Mouse (Mus musculus): ENCODE data around the gene Robo2.
"Not testable (repeated sequence)": the region's sequence is repeated elsewhere in the genome, so short reads cannot be mapped to it uniquely, and the experiment has no call there.

The Robo2 gene

GRCm38 (mm10) chr16:74061951-74062350 is 349.7 kb downstream of the Robo2 start:
- H3K4me3 ChIP-seq (replicated peaks; ENCODE audit: low read length) = no peak overlapping the region
- H3K36me3 ChIP-seq (ENCODE audit: insufficient read depth, low read length) = no peaks in the 10 kb centered on the region
- H3K4me1 ChIP-seq (replicated peaks; ENCODE audit: low read depth, low read length) = no peaks in the 10 kb centered on the region
- no peak for TF ChIP-seq NANOG (IDR thresholded peaks at IDR 0.05; ENCODE audit: borderline replicate concordance, low read length)
- TF ChIP-seq POU5F1 (IDR thresholded peaks at IDR 0.05; ENCODE audit: borderline replicate concordance, low read length) = no peak
- no peak for TF ChIP-seq CTCF (conservative IDR thresholded peaks at IDR 0.05; ENCODE audit: low read length)
- H3K9me3 ChIP-seq (ENCODE audit: low read length) = no peaks in the 10 kb centered on the region
- H3K27me3 ChIP-seq (ENCODE audit: insufficient read depth, low read length) = no peaks in the 10 kb centered on the region

GRCm38 (mm10) chr16:74061479-74061878 is 350.1 kb downstream of the Robo2 start:
- Histone ChIP-seq H3K9me3 (ENCODE audit: low read length) (no peaks in the 10 kb centered on the region), H3K4me3 (replicated peaks; ENCODE audit: low read length) (no peak overlapping the region), H3K4me1 (replicated peaks; ENCODE audit: low read depth, low read length) (no peaks in the 10 kb centered on the region), H3K36me3 (ENCODE audit: insufficient read depth, low read length) (no peaks in the 10 kb centered on the region), H3K27me3 (ENCODE audit: insufficient read depth, low read length) (no peaks in the 10 kb centered on the region)
- TF ChIP-seq POU5F1 (IDR thresholded peaks at IDR 0.05; ENCODE audit: borderline replicate concordance, low read length) (no peak), NANOG (IDR thresholded peaks at IDR 0.05; ENCODE audit: borderline replicate concordance, low read length) (no peak)

GRCm38 (mm10) chr16:74056886-74057285 is 354.7 kb downstream of the Robo2 start:
- no peak for TF ChIP-seq CTCF (conservative IDR thresholded peaks at IDR 0.05; ENCODE audit: low read length)
- no peak for TF ChIP-seq POU5F1 (IDR thresholded peaks at IDR 0.05; ENCODE audit: borderline replicate concordance, low read length)
- TF ChIP-seq NANOG (IDR thresholded peaks at IDR 0.05; ENCODE audit: borderline replicate concordance, low read length) = no peak
- H3K4me1 ChIP-seq (replicated peaks; ENCODE audit: low read depth, low read length) = no peaks in the 10 kb centered on the region
- no peaks in the 10 kb centered on the region for H3K27me3 ChIP-seq (ENCODE audit: insufficient read depth, low read length)
- H3K36me3 ChIP-seq (ENCODE audit: insufficient read depth, low read length) = no peaks in the 10 kb centered on the region
- no peak overlapping the region for H3K4me3 ChIP-seq (replicated peaks; ENCODE audit: low read length)
- peaks cover 7% of the 10 kb centered on the region; the same call in 1 of the 2 replicates for H3K9me3 ChIP-seq (ENCODE audit: low read length)

GRCm38 (mm10) chr16:74056210-74056609 is 355.4 kb downstream of the Robo2 start:
- Histone ChIP-seq H3K36me3 (ENCODE audit: insufficient read depth, low read length) (no peaks in the 10 kb centered on the region), H3K9me3 (ENCODE audit: low read length) (peaks cover 7% of the 10 kb centered on the region; the same call in 1 of the 2 replicates), H3K4me1 (replicated peaks; ENCODE audit: low read depth, low read length) (no peaks in the 10 kb centered on the region), H3K4me3 (replicated peaks; ENCODE audit: low read length) (no peak overlapping the region), H3K27me3 (ENCODE audit: insufficient read depth, low read length) (no peaks in the 10 kb centered on the region)
- TF ChIP-seq NANOG (IDR thresholded peaks at IDR 0.05; ENCODE audit: borderline replicate concordance, low read length) = no peak
- TF ChIP-seq CTCF (conservative IDR thresholded peaks at IDR 0.05; ENCODE audit: low read length) = no peak
- no peak for TF ChIP-seq POU5F1 (IDR thresholded peaks at IDR 0.05; ENCODE audit: borderline replicate concordance, low read length)

GRCm38 (mm10) chr16:74055061-74055751 is 356.4 kb downstream of the Robo2 start:
- Histone ChIP-seq H3K4me3 (replicated peaks; ENCODE audit: low read length) (no peak overlapping the region), H3K36me3 (ENCODE audit: insufficient read depth, low read length) (no peaks in the 10 kb centered on the region), H3K4me1 (replicated peaks; ENCODE audit: low read depth, low read length) (no peaks in the 10 kb centered on the region), H3K27me3 (ENCODE audit: insufficient read depth, low read length) (no peaks in the 10 kb centered on the region), H3K9me3 (ENCODE audit: low read length) (peaks cover 7% of the 10 kb centered on the region; the same call in 1 of the 2 replicates)
- TF ChIP-seq POU5F1 (IDR thresholded peaks at IDR 0.05; ENCODE audit: borderline replicate concordance, low read length) (no peak), NANOG (IDR thresholded peaks at IDR 0.05; ENCODE audit: borderline replicate concordance, low read length) (no peak), CTCF (conservative IDR thresholded peaks at IDR 0.05; ENCODE audit: low read length) (no peak)

GRCm38 (mm10) chr16:74049467-74049866 is 362.2 kb downstream of the Robo2 start:
- Histone ChIP-seq H3K4me1 (replicated peaks; ENCODE audit: low read depth, low read length) (no peaks in the 10 kb centered on the region), H3K27me3 (ENCODE audit: insufficient read depth, low read length) (no peaks in the 10 kb centered on the region), H3K9me3 (ENCODE audit: low read length) (peaks cover 7% of the 10 kb centered on the region; the same call in 1 of the 2 replicates), H3K36me3 (ENCODE audit: insufficient read depth, low read length) (no peaks in the 10 kb centered on the region), H3K4me3 (replicated peaks; ENCODE audit: low read length) (no peak overlapping the region)
- TF ChIP-seq POU5F1 (IDR thresholded peaks at IDR 0.05; ENCODE audit: borderline replicate concordance, low read length) (no peak), NANOG (IDR thresholded peaks at IDR 0.05; ENCODE audit: borderline replicate concordance, low read length) (no peak), CTCF (conservative IDR thresholded peaks at IDR 0.05; ENCODE audit: low read length) (no peak)

- no peaks in the 10 kb centered on the region for H3K27me3 ChIP-seq (ENCODE audit: insufficient read depth, low read length)
- H3K36me3 ChIP-seq (ENCODE audit: insufficient read depth, low read length) = no peaks in the 10 kb centered on the region
- H3K9me3 ChIP-seq (ENCODE audit: low read length) = peaks cover 7% of the 10 kb centered on the region; the same call in 1 of the 2 replicates
- H3K4me1 ChIP-seq (replicated peaks; ENCODE audit: low read depth, low read length) = no peaks in the 10 kb centered on the region
- TF ChIP-seq CTCF (conservative IDR thresholded peaks at IDR 0.05; ENCODE audit: low read length) (no peak), NANOG (IDR thresholded peaks at IDR 0.05; ENCODE audit: borderline replicate concordance, low read length) (no peak), POU5F1 (IDR thresholded peaks at IDR 0.05; ENCODE audit: borderline replicate concordance, low read length) (no peak)
- no peak overlapping the region for H3K4me3 ChIP-seq (replicated peaks; ENCODE audit: low read length)
These were observed 362.6 kb downstream of the Robo2 start for GRCm38 (mm10) chr16:74048980-74049379.

- TF ChIP-seq POU5F1 (IDR thresholded peaks at IDR 0.05; ENCODE audit: borderline replicate concordance, low read length) (no peak), NANOG (IDR thresholded peaks at IDR 0.05; ENCODE audit: borderline replicate concordance, low read length) (no peak), CTCF (conservative IDR thresholded peaks at IDR 0.05; ENCODE audit: low read length) (no peak)
- no peaks in the 10 kb centered on the region for H3K27me3 ChIP-seq (ENCODE audit: insufficient read depth, low read length)
- no peaks in the 10 kb centered on the region for H3K4me1 ChIP-seq (replicated peaks; ENCODE audit: low read depth, low read length)
- H3K36me3 ChIP-seq (ENCODE audit: insufficient read depth, low read length) = no peaks in the 10 kb centered on the region
- H3K9me3 ChIP-seq (ENCODE audit: low read length) = no peaks in the 10 kb centered on the region
- no peak overlapping the region for H3K4me3 ChIP-seq (replicated peaks; ENCODE audit: low read length)
These were observed 364.4 kb downstream of the Robo2 start for GRCm38 (mm10) chr16:74047232-74047631.

- H3K27me3 ChIP-seq (ENCODE audit: insufficient read depth, low read length); H3K9me3 ChIP-seq (ENCODE audit: low read length); H3K36me3 ChIP-seq (ENCODE audit: insufficient read depth, low read length); H3K4me1 ChIP-seq (replicated peaks; ENCODE audit: low read depth, low read length); H3K4me3 ChIP-seq (replicated peaks; ENCODE audit: low read length): not testable (repeated sequence)
These were observed 370.8 kb downstream of the Robo2 start for GRCm38 (mm10) chr16:74040797-74041196.

Measured in E14TG2a.4 (cell line).